Mouse (Mus musculus) c-Kit-positive CD71-positive TER-119-negative erythroid progenitor cells, embryonic 14.5 days (primary cell): ENCODE measurements around the gene Gsx1.

Experiments used
- DNase-seq: peaks from one replicate; pipeline ENCODE4 v3.0.0-alpha.2; 2013; ENCODE audit warnings: low read depth

The Gsx1 gene

DNA sequence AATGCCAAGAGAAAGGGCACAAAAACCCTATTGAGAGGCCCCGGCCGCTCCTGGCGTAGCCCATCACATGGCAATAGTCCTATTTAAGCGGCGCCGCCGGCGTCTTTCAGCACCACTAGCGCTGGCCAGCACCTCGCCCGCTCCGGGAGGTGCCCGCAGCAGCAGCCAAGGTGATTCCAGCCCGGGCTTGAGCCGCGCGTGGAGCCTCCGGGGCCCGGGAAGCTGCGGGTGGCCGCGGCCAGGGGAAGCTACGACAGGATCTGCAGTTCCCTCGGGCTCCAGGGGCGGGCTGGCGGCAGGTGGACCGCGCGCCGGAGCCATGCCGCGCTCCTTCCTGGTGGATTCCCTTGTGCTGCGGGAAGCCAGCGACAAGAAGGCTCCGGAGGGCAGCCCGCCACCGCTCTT, at the start of gene Gsx1:
Gene Gsx1, plus strand, starts transcription at position 126 of the 405 bp plus-strand sequence.
- DNase-seq, result peak; percentile 28

DNA sequence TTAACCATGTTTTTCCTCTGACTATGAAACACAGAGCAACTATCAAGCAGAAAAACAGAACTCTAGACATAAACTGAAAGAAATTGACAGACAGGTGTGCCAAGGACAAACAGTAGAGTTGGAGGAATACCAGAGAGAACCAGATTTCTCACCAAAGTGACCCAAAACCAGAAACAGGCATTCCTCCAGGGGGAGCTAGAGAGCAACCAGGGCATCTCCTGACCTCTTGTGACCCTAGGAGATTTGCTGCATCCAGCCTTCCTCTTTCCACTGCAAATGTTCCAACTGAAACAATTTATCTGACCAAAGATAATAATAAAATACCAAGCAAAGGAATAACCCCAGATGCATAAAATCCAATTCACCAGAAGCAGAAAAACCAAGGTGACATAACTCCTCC, 41.2 kb upstream of the Gsx1 start:
- DNase-seq, result no peak

DNA sequence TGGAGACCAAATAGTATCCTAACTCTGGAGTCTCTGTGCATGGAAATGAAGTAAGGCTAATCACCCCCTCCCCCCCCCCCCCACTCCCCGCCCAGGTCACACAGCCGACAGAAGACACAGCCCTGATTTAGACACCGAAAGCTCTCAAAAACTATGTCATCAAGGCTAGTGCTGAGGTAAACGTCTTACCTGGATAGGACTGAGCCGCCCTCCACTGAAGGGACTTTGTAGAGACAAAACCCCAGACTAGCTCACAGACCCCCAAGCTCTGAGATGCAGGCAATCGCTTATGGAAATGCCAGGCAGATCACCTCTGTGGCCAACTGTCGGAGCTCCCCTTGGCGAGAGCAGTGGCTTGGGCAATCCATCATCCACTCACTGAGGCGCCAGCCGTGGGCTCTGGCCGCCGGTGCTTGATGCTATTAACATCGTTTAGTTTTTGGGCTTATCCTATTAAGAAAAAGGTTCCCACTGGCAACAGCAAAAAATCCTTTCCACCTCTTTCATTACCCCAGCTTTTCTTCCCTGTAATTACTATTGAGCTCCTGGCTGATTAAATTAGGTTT, 33.6 kb upstream of the Gsx1 start:
- DNase-seq, result no peak

DNA sequence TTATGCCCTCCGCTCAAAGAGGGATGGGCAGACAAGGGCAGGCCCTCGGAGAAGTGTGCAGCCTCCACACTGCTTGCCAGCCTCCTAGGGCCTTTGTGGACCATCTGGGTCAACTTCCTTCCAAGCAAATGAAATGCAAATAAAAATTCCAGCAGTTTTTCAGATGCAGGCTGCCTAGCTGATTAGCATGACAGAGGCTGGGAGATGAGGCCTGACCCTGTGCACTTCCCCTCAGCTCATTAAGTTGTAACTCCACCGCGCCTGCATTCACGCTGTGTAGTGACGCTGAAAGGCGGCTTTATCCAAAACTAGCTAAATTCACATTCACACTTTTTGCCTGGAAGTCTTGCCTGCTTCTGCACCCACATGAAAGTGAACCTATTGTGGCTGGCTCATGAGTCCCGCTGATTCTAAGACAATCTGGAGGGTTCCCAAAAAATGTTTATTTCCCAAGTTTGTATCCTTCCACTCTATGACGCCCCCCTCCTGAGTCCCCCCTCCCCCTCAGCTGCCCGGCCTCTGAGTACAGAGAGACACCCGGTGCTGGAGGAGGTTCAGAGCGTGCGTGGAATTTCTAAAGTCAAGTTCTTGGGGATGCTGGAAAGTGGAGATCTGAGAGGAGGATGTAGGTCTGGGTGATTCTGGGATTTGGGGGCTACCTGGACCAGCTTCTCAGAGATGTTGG, 32.9 kb upstream of the Gsx1 start:
- no peak for DNase-seq

DNA sequence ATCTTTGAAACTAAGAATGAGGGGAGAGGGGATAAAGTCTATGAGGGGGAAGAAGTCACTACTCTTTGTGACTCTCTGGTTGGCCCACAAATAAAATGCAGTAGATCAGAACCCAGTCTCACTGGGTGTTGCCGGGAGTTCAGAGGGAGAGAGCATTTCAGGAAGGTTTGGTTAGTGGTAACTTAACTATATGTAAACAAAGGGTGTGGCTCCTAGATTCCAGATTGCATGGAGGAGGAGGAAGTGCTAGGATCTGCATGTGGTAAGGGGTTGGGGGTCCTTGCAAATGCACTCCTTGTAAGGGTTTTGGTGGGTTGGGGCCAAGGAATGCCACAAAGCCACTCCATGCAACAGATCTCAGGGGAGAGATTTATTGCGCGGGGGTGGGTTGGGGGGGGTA, 32.1 kb upstream of the Gsx1 start:
- no peak for DNase-seq

DNA sequence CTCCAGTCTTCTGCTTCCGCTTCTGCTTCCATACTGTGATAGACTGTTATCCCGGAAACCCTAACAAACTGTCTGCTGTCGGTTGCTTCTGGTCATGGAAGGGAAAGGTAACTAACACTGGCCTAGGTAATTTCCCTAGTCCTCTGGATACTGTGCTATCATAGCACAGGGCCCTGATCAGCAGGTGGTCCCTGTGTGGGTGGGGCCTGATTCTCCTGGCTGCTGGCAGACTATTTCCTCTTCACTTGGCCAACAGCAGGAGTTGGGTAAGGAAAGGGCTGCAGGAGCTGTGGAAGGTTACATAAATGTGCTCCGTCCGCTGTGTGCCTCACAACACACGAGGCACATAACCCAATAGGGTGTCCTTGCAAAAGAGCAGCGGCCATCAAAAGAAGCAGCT, 31.1 kb upstream of the Gsx1 start:
- DNase-seq, result no peak

DNA sequence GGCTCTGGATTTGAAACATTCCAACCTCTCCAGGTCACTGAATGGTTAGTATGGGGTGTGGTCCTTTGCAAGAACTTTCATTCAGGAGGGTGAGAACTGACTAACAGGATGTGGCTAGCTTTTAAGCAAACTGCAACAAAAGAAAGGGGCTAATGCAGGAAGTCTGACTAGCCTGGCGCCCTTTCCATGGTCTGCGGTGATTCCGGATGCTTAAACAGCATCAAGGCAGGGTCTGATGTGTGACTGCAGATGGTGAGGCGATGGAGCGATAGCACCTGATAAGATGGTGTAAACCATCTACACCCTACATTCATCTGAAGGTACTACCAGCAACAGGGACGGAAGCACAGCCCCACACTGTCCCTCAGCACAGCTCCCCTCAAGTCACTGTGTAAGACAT, 29.2 kb upstream of the Gsx1 start:
- no peak for DNase-seq

DNA sequence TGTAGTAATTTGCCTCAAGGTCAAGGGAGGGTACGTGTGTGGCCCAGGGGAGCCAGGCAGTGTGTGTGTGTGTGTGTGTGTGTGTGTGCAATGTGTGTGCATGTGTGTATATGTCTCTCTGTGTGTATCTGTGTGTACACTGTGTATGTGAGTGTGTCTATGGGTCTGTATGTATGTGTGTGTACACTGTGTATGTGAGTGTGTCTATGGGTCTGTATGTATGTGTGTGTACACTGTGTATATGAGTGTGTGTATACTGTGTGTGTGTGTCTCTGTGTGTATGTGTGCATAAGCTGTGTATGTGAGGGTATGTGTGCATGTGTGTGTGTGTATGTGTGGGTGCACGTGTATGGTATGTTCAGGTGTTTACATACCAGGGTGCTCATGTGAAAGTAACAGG, 28.7 kb upstream of the Gsx1 start:
- no peak for DNase-seq

DNA sequence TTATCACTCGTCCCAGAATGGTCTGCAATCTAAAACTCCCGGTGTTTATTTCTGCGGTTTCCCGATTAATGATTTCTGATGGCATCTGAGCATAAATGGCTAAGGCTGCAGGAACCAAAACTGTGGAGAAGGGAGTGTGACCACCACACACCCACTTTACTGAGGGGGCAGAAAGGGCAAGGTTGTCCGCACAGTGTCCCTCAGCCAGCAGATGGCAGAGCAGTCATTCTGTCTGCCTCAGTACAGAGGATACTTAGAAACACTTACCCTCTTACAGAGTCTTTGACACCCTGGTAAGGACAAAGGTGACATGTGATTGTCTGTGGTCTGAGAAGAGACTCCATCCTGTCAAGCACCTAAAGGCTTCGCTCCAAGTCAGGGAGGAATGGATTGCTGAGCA, 23.4 kb upstream of the Gsx1 start:
- no peak for DNase-seq

DNA sequence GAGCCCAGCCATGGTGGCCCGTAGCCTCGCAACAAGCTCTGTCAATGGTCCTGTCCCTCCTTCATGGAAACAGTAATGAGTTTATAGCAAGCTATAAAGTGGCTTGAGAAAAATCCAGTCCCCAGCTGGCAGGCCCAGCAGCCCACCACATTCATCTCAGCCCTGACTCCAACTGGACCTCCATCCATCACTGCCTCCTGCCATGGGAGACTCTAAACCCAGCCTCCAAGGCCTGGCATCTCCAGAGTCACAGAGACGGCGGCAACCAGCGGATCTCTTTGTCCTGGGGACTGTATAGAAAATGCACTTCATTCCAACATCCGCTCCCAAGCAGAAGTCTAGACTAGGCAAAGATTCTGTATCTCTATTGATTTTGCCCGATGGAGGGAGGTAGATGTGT, 18.4 kb upstream of the Gsx1 start:
- DNase-seq, result no peak

DNA sequence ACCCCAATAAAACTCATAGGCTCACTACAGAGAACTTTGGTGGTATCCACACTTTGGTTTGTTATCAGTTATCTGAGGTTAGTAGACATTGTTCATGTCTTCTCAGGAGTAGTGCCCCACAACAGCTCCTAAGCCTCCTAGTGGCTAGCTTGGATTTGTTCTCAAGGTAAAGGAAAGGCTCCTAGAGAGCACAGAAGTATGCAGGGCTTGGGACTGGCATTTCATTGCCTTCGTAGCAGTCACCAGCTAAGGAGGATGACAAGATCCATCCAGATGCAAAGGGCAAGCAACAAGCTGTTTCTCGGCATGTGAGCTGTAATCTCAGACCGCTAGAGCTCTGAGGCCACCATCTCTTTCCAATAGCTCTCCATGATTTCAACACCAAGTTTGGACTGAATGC, 14.4 kb upstream of the Gsx1 start:
- DNase-seq, result no peak

DNA sequence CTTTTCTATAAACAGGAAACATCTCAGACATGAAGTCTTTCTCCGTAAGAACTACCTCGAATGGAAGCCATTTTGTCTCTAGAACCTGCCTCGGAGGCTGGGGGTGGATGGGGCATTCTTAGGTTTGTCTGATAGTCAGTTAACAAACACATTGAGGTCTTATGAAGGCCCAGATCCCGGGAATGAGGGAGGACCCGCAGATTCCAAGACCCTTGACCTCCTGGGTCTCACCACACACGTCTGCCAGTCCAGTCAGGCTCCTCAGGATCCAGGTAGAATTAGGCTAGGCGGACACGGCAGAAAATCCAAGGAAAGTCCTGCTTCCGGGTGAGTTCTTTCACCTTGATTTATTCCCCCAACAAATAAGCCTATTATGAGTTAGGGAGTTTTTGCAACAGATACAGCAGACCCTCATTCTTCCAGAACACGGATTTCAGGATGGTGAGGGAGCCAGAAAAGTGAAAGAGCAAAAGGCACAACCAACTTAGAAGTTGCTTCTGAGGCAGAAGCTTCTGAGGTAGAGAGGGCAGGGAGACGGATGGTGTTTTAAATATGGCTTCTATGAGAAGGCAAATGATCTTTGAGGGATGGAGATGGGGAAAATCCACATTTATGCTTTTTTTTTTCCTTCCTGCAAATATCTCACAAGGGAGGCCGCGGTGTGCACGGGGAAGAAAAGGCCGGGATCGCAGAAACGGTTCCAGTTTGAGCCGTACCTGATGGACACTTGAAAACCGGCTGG, 3.2 kb upstream of the Gsx1 start:
- DNase-seq, result no peak

DNA sequence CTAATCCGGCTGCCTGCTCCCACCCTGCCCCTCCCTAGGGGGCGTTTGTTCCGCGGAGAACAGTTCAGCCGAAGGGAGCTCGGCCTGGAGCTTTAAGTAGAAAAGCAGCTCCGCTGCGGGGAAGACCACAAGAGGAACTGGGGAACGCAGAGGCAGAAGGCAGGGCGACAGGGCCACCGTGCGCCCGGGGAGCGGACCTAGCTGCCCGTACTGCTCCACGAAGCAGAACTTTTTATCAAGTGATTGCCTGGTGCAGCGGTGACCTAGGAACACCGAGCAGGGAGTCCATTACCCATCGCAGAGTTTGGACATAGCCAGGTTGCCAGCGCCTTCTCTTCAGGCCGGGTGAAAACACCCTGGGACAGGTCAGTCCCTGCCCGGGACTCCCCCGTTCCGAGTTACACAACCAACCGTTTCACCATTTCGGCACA, 2.5 kb upstream of the Gsx1 start:
- DNase-seq, result no peak

DNA sequence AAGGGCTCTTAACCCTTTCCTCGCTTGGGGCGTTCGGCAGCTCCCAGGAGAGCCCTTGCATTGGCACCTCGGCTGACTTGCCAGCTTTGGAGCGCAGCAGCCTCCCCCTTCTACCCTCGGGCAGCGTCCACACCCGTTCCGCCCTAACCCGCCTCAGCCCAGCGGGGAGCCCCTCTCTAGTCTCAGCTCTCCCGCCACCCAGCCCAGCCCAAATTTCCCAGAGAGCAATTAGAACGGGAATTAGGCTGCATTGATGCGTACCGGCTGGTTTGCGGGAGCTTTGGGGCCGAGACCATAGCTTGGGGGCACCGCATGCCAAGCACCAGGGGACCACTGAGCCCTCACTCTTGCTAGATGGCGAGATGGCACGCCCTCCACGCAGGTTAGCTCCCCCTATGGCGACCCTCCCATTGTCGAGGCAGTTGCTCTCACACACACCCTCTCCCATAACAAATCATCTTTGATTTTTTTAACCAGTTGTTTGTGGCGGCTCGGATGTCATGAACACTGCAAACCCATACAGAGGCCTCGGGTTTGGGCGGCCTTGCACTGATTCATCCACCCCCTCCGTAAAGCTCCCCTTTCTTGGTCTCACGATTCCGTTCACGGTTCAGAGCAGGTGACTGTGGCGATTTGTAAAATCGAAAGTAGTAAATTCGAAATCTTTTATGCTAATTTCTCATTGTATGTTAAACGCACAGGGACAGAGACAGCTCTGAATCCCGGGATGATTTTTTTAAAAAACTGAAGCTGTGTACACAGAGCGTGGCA, 1.5 kb upstream of the Gsx1 start:
- no peak for DNase-seq

DNA sequence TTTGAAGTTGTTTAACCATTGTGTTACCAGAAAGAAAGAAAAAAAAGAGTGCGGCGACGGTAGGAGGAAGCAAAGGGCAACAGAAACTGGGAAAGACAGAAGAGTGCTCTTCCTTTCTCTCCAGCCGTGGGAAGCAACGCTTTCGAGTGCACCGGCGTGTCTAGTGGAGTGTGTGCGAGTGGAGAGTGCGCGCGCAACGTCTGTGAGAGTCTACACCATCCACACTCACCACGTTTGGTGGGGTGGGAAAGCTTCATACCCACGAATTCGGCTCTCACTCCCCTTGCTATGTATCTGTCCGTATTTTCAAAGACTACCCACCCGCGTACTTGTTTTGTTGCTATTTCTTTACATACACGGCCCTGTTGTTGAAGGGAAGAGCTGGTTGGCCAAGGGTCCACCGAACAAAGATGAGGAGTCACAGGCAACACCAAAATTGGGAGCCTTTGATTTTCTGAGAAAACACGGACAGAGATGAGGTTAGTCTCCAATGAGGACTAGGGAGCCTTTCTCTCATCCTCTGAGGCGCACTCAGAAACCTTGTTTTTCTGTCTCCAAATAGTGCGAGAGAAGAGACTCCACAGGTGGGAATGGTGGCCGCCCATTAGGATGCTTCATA, 835 bp upstream of the Gsx1 start:
- no peak for DNase-seq

DNA sequence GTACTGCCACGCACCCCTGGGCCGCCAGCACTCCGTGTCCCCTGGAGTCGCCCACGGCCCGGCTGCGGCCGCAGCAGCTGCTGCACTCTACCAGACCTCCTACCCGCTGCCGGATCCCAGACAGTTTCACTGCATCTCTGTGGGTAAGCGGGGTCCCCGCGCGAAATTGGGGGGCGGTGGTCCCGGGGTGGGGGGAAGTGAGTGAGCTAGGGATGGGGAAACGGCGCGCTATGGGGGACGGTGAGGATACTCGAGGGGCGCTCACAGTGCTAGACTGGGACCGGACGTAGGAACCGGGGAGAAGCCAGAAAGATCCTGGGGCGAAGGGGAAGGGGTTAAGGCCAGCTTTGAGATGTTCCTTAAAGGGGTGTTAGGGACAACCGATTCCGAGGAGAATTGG, 660 bp downstream of the Gsx1 start:
- no peak for DNase-seq

DNA sequence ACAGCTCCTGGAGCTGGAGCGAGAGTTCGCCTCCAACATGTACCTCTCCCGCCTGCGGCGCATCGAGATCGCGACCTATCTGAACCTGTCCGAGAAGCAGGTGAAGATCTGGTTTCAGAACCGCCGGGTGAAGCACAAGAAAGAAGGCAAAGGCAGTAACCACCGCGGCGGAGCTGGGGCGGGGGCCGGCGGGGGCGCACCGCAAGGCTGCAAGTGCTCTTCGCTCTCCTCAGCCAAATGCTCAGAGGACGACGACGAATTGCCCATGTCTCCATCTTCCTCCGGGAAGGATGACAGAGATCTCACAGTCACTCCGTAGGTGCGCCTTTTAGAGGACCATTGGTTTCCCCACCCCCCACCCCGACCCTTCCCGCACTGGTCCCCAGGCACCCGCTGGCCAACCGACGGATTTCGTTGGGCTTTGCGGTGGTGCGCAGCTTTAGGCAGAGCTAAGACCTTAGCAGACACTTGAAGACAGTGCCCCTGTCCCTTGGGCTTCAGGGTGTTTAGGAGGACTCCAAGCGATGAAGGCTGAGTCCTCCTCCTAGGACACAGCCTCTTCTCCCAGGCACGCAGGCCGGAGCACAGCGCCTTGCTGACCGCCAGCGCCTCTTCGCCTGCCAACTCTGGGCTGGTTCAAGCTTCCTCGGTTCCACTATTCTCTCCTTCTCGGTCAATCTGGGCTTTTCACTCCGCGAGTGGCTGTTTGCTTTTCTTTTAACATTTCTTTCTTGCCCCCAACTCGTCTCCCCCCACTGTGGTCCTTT, 1.5 kb downstream of the Gsx1 start:
- DNase-seq, result no peak

DNA sequence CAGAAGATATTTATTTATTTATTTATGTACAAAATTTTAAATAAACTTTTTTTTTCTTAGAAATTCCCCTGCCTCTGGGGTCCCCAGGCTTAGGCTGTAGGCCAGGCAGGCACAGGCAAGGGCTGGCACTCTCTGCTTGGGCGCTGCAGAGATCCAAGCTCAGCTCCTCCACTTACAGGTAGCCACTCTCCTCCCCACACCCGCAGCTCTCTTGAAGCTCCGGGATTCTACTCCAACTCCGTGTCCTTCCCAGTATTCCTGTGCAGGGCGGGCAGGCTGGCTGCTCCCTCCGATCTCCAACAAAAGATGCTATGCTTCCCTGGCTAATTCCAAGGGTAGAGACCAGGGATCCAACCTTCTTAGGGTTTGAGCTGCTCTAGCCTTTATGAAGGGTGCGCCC, 2.4 kb downstream of the Gsx1 start:
- no peak for DNase-seq

DNA sequence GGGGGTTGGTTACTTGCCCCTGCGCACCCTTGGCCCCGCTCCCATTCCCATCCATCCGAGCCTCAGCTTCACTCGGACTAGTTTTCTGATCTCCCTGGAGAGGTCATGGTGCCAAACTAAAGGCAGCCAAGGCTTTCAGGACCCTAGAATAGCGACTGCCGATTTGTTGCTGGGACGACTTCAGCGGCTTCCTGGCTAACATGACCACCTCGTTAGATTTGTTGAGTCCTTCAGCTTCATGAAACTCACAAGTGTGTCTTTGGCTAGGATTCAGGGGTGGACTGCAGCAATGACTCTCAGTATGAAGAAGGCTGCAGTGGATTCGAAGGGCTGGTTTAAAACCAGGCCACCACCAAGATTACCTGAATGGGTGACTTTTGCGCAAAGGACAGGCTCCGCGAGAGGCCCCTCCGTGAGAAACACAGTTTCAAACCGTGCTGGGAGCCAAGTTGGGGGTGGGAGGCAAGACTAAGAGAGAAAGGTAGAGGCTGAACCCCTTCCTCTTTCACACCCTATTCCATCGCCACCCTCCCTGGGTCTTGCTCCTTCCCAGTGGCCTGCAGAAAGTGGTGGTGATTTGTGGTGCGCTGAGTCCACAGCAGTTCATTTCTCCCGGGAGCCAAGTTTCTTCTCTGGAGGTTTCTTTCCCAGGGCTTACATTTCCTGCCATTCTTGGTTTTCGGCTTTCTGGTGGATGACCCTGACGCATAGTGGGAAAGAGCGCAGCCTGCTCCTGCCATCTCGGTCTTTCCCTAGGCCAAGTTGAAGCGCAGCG, 3.5 kb downstream of the Gsx1 start:
- no peak for DNase-seq

DNA sequence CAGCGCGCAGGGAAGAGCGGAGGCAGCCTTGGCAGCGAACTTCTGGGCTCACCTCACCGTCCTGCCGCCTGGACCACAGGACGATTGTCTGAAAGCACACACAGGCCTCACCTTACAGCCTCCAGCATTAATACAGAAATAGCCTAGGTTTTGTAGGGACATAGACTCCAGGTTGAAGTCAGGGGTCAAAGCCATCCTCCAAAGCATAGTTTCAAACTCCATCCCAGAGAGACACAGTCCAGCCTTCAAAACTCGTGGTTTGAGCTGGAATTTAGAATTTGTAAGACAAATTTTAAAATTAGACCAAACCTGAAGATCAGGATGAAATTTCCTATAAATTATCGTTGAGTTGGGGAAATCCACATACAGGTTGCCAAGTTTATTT, 4.1 kb downstream of the Gsx1 start:
- no peak for DNase-seq

DNA sequence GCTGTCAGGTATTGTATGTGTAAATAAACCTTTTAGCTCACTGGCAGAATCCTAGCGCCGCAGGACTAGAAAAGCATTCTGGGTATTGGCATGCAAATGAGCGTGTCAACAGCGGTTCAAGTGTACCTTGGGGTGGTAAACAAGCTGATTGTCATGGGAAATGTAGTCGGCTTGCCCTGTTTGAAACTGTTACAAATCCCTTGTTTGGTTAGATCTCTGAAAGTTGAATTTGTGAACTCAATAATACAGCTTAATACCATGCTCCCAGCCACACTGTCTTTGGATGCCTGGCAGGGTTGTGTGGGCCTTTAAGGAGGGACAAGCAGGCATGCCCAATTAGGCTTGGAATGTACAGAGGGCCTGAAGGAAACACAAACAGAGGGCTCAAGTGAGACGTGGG, 16.4 kb downstream of the Gsx1 start:
- no peak for DNase-seq
